Mouse (Mus musculus) liver, postnatal 0 days (tissue): ENCODE measurements around the gene P2ry14. TPM values are rescaled to one million over a fixed set of nuclear protein-coding genes. Genes with fewer than 3 reads are reported as not detected.
"Not testable (repeated sequence)": the region's sequence is repeated elsewhere in the genome, so short reads cannot be mapped to it uniquely, and the experiment has no call there.

Experiments
- ATAC-seq: fragments of 200-750 bp; cut with Nextera tagmentation; 2 replicates; pipeline ENCODE4 v1.8.0; 2017; ENCODE audit warnings: mild to moderate bottlenecking, moderate library complexity
- DNase-seq: peaks from one replicate; pipeline ENCODE4 v3.0.0-alpha.2; 2016
- H3K27ac ChIP-seq: fragments of 300-500 bp; sonication (generic); 2 replicates; pipeline ENCODE4 v1.5.1; 2014; ENCODE audit warnings: antibody characterized with exemption, moderate library complexity, mild to moderate bottlenecking, low read depth
- H3K27me3 ChIP-seq: fragments of 300-500 bp; sonication (generic); 2 replicates; pipeline ENCODE4 v1.6.1; 2014; ENCODE audit warnings: low read length, control low read depth, mixed read lengths; ENCODE audit not compliant: insufficient read depth
- H3K36me3 ChIP-seq: fragments of 300-500 bp; sonication (generic); replicated peaks from 2 replicates; pipeline ENCODE4 v1.6.1; 2014; ENCODE audit warnings: mild to moderate bottlenecking, control low read depth, low read length, moderate library complexity, mixed read lengths; ENCODE audit not compliant: insufficient read depth
- H3K4me1 ChIP-seq: fragments of 300-500 bp; sonication (generic); 2 replicates; pipeline ENCODE4 v1.6.1; 2014; ENCODE audit warnings: antibody characterized with exemption, mild to moderate bottlenecking, control low read depth; ENCODE audit not compliant: insufficient read depth
- H3K4me2 ChIP-seq: fragments of 300-500 bp; sonication (generic); 2 replicates; pipeline ENCODE4 v1.6.1; 2014; ENCODE audit warnings: low read depth, mild to moderate bottlenecking, low read length, moderate library complexity, mixed read lengths
- H3K4me3 ChIP-seq: fragments of 300-500 bp; sonication (generic); 2 replicates; pipeline ENCODE4 v1.5.1; 2014; ENCODE audit warnings: low read depth, low read length
- H3K9ac ChIP-seq: fragments of 300-500 bp; sonication (generic); replicated peaks from 2 replicates; pipeline ENCODE4 v1.6.1; 2014; ENCODE audit warnings: mild to moderate bottlenecking, moderate library complexity
- H3K9me3 ChIP-seq: fragments of 300-500 bp; sonication (generic); 2 replicates; pipeline ENCODE4 v1.6.1; 2016; ENCODE audit warnings: mild to moderate bottlenecking, control low read depth, low read length, mixed read lengths
- CTCF ChIP-seq: sonication (generic); IDR thresholded peaks from 2 replicates; pipeline ENCODE4 v1.5.1; 2016; ENCODE audit warnings: antibody characterized with exemption, low read depth
- EP300 ChIP-seq: IDR thresholded peaks from 2 replicates; pipeline ENCODE4 v1.6.1; 2016; ENCODE audit warnings: antibody characterized with exemption, low read depth, mild to moderate bottlenecking
- WGBS: fragments of 180-500 bp; shearing (Covaris S2); extraction: QIAGEN DNeasy Blood & Tissue Kit; methylation state at CpG from one replicate; pipeline ENCODE4 v1.1.7; 2014; ENCODE audit not compliant: insufficient replicate concordance; 5-methylcytosine and 5-hydroxymethylcytosine counted together
- polyA plus RNA-seq: library from polyadenylated mRNA; unstranded; fragments of >200 nt; fragmentation: Nextera tagmentation; extraction: Ambion mirVana; gene quantifications from 2 replicates; pipeline ENCODE4 v1.2.1, GENCODE M21; 2015

Gene P2ry14
- polyA plus RNA-seq, 1 experiment from 2014 or later: 9.4 TPM

GRCm38 (mm10) chr3:59069071-59069470, 84.3 kb downstream of the P2ry14 start:
- H3K4me3 ChIP-seq, H3K9me3 ChIP-seq, H3K36me3 ChIP-seq, H3K4me1 ChIP-seq, H3K27ac ChIP-seq, H3K9ac ChIP-seq, H3K4me2 ChIP-seq, ATAC-seq, DNase-seq, H3K27me3 ChIP-seq: not testable (repeated sequence)
- peak; percentile 34; the same call in 1 of the 2 replicates for TF ChIP-seq CTCF
- WGBS: 38% methylated on average over 1 of the region's 1 CpGs

GRCm38 (mm10) chr3:59066558-59067294, 86.7 kb downstream of the P2ry14 start:
- Histone ChIP-seq H3K36me3 (no peaks in the 10 kb centered on the region), H3K4me3 (no peak overlapping the region), H3K27me3 (no peaks in the 10 kb centered on the region), H3K9me3 (no peaks in the 10 kb centered on the region), H3K4me1 (no peaks in the 10 kb centered on the region), H3K4me2 (no peak overlapping the region), H3K27ac (no peak overlapping the region), H3K9ac (no peak overlapping the region)
- ATAC-seq: no peak
- WGBS: 76% methylated on average over 8 of the region's 8 CpGs
- TF ChIP-seq CTCF (no peak), EP300 (no peak)
- DNase-seq: no peak

GRCm38 (mm10) chr3:59065937-59066336, 87.5 kb downstream of the P2ry14 start:
- no peak overlapping the region for H3K9ac ChIP-seq
- no peak for DNase-seq
- WGBS: 85% methylated on average over 3 of the region's 3 CpGs

More at GRCm38 (mm10) chr3:59065937-59066336, 87.5 kb downstream of the P2ry14 start:
- Histone ChIP-seq H3K9me3 (no peaks in the 10 kb centered on the region), H3K27ac (no peak overlapping the region), H3K4me2 (no peak overlapping the region), H3K4me3 (no peak overlapping the region), H3K4me1 (no peaks in the 10 kb centered on the region), H3K36me3 (no peaks in the 10 kb centered on the region), H3K27me3 (no peaks in the 10 kb centered on the region)
- TF ChIP-seq EP300: no peak
- TF ChIP-seq CTCF: no peak
- ATAC-seq: no peak

Other genes with a start within 250 kb of the P2ry14 start
- 0.52 and 0.67 TPM in 2 replicates for gene Med12l, start 147.8 kb downstream of the P2ry14 start, polyA plus RNA-seq
- gene Gpr171, start 51.8 kb downstream of the P2ry14 start, polyA plus RNA-seq: 2.0 and 2.1 TPM in 2 replicates
- gene Gpr87, start 41.5 kb upstream of the P2ry14 start, polyA plus RNA-seq: not detected in 2 replicates
- 4.4 and 4.6 TPM in 2 replicates for gene P2ry13, start 57.3 kb upstream of the P2ry14 start, polyA plus RNA-seq
- 3.0 and 3.3 TPM in 2 replicates for gene P2ry12, start 109.3 kb upstream of the P2ry14 start, polyA plus RNA-seq
- gene Igsf10, start 190.8 kb upstream of the P2ry14 start, polyA plus RNA-seq: 0.32 and 0.41 TPM in 2 replicates